Mouse (Mus musculus): ENCODE data around the gene Ryr2. TPM values are rescaled to one million over a fixed set of nuclear protein-coding genes. Genes with fewer than 3 reads are reported as not detected.
"Not testable (repeated sequence)": the region's sequence is repeated elsewhere in the genome, so short reads cannot be mapped to it uniquely, and the experiment has no call there.

Ryr2 gene
- polyA plus RNA-seq (2015; fragmentation: Nextera tagmentation; extraction: Ambion mirVana): 0.67 and 0.87 TPM in 2 replicates

GRCm38 (mm10) chr13:12106662-12107632 is at the start of gene Ryr2:
Gene Ryr2, minus strand, starts transcription at chr13:12106945.
- Histone ChIP-seq H3K9me3 (replicated peaks; ENCODE audit: control insufficient read depth, low read length) (no peaks in the 10 kb centered on the region), H3K4me1 (ENCODE audit: control insufficient read depth, insufficient read depth, low read length) (peaks cover 4% of the 10 kb centered on the region; the same call in 1 of the 2 replicates), H3K27me3 (ENCODE audit: control insufficient read depth, insufficient read depth, low read length) (peaks cover 29% of the 10 kb centered on the region), H3K9ac (ENCODE audit: low read length) (peak within 1 kb of the TSS; percentile 71), H3K4me3 (replicated peaks; ENCODE audit: low read length) (peak within 1 kb of the TSS; percentile 65), H3K4me2 (ENCODE audit: low read depth, low read length) (peak within 1 kb of the TSS; percentile 95), H3K27ac (ENCODE audit: low read length) (no peak within 1 kb of the TSS), H3K36me3 (ENCODE audit: control insufficient read depth, insufficient read depth, low read length) (no peaks in the 10 kb centered on the region)
- WGBS: 9% methylated on average over 58 of the region's 64 CpGs
- ATAC-seq (ENCODE audit: insufficient read depth, low FRiP score): peak; percentile 87

GRCm38 (mm10) chr13:12153922-12154321 is 47.2 kb upstream of the Ryr2 start:
- no peak for ATAC-seq (ENCODE audit: insufficient read depth, low FRiP score)
- 77% methylated on average over 11 of the region's 11 CpGs for WGBS

GRCm38 (mm10) chr13:12146918-12147507 is 40.3 kb upstream of the Ryr2 start:
- H3K27me3 ChIP-seq (ENCODE audit: control insufficient read depth, insufficient read depth, low read length): no peaks in the 10 kb centered on the region
- no peak overlapping the region for H3K9ac ChIP-seq (ENCODE audit: low read length)
- no peaks in the 10 kb centered on the region for H3K9me3 ChIP-seq (replicated peaks; ENCODE audit: control insufficient read depth, low read length)
- no peaks in the 10 kb centered on the region for H3K4me1 ChIP-seq (ENCODE audit: control insufficient read depth, insufficient read depth, low read length)
- H3K36me3 ChIP-seq (ENCODE audit: control insufficient read depth, insufficient read depth, low read length): no peaks in the 10 kb centered on the region
- H3K27ac ChIP-seq (ENCODE audit: low read length): no peak overlapping the region
- H3K4me3 ChIP-seq (replicated peaks; ENCODE audit: low read length): no peak overlapping the region
- ATAC-seq (ENCODE audit: insufficient read depth, low FRiP score): peak; percentile 40; the same call in 1 of the 2 replicates
- no peak overlapping the region for H3K4me2 ChIP-seq (ENCODE audit: low read depth, low read length)
- WGBS: 27% methylated on average over 6 of the region's 6 CpGs

More at GRCm38 (mm10) chr13:12153922-12154321, 47.2 kb upstream of the Ryr2 start:
- Histone ChIP-seq H3K27me3 (ENCODE audit: control insufficient read depth, insufficient read depth, low read length) (no peaks in the 10 kb centered on the region), H3K4me1 (ENCODE audit: control insufficient read depth, insufficient read depth, low read length) (no peaks in the 10 kb centered on the region), H3K36me3 (ENCODE audit: control insufficient read depth, insufficient read depth, low read length) (no peaks in the 10 kb centered on the region), H3K27ac (ENCODE audit: low read length) (no peak overlapping the region), H3K9ac (ENCODE audit: low read length) (no peak overlapping the region), H3K4me2 (ENCODE audit: low read depth, low read length) (no peak overlapping the region), H3K4me3 (replicated peaks; ENCODE audit: low read length) (no peak overlapping the region), H3K9me3 (replicated peaks; ENCODE audit: control insufficient read depth, low read length) (no peaks in the 10 kb centered on the region)

GRCm38 (mm10) chr13:12146402-12146801 is 39.7 kb upstream of the Ryr2 start:
- H3K4me3 ChIP-seq (replicated peaks; ENCODE audit: low read length): no peak overlapping the region
- H3K9me3 ChIP-seq (replicated peaks; ENCODE audit: control insufficient read depth, low read length): no peaks in the 10 kb centered on the region
- no peaks in the 10 kb centered on the region for H3K36me3 ChIP-seq (ENCODE audit: control insufficient read depth, insufficient read depth, low read length)
- no peak for ATAC-seq (ENCODE audit: insufficient read depth, low FRiP score)
- H3K27ac ChIP-seq (ENCODE audit: low read length): no peak overlapping the region
- H3K9ac ChIP-seq (ENCODE audit: low read length): no peak overlapping the region
- H3K27me3 ChIP-seq (ENCODE audit: control insufficient read depth, insufficient read depth, low read length): no peaks in the 10 kb centered on the region
- H3K4me2 ChIP-seq (ENCODE audit: low read depth, low read length): no peak overlapping the region
- 46% methylated on average over 2 of the region's 2 CpGs for WGBS
- no peaks in the 10 kb centered on the region for H3K4me1 ChIP-seq (ENCODE audit: control insufficient read depth, insufficient read depth, low read length)

GRCm38 (mm10) chr13:12143347-12143746 is 36.6 kb upstream of the Ryr2 start:
- 86% methylated on average over 5 of the region's 5 CpGs for WGBS
- Histone ChIP-seq H3K4me1 (ENCODE audit: control insufficient read depth, insufficient read depth, low read length) (no peaks in the 10 kb centered on the region), H3K27me3 (ENCODE audit: control insufficient read depth, insufficient read depth, low read length) (no peaks in the 10 kb centered on the region), H3K27ac (ENCODE audit: low read length) (no peak overlapping the region), H3K9me3 (replicated peaks; ENCODE audit: control insufficient read depth, low read length) (no peaks in the 10 kb centered on the region), H3K36me3 (ENCODE audit: control insufficient read depth, insufficient read depth, low read length) (no peaks in the 10 kb centered on the region), H3K9ac (ENCODE audit: low read length) (no peak overlapping the region), H3K4me3 (replicated peaks; ENCODE audit: low read length) (no peak overlapping the region), H3K4me2 (ENCODE audit: low read depth, low read length) (no peak overlapping the region)
- no peak for ATAC-seq (ENCODE audit: insufficient read depth, low FRiP score)

GRCm38 (mm10) chr13:12136461-12136860 is 29.7 kb upstream of the Ryr2 start:
- H3K27ac ChIP-seq (ENCODE audit: low read length); H3K36me3 ChIP-seq (ENCODE audit: control insufficient read depth, insufficient read depth, low read length); H3K4me3 ChIP-seq (replicated peaks; ENCODE audit: low read length); H3K4me2 ChIP-seq (ENCODE audit: low read depth, low read length); H3K27me3 ChIP-seq (ENCODE audit: control insufficient read depth, insufficient read depth, low read length); H3K4me1 ChIP-seq (ENCODE audit: control insufficient read depth, insufficient read depth, low read length); H3K9ac ChIP-seq (ENCODE audit: low read length); ATAC-seq (ENCODE audit: insufficient read depth, low FRiP score); H3K9me3 ChIP-seq (replicated peaks; ENCODE audit: control insufficient read depth, low read length): not testable (repeated sequence)
- WGBS: 77% methylated on average over 10 of the region's 10 CpGs

GRCm38 (mm10) chr13:12133549-12133948 is 26.8 kb upstream of the Ryr2 start:
- WGBS: 39% methylated on average over 7 of the region's 7 CpGs
- H3K4me1 ChIP-seq (ENCODE audit: control insufficient read depth, insufficient read depth, low read length): no peaks in the 10 kb centered on the region
- no peak overlapping the region for H3K9ac ChIP-seq (ENCODE audit: low read length)
- no peak overlapping the region for H3K4me2 ChIP-seq (ENCODE audit: low read depth, low read length)
- no peaks in the 10 kb centered on the region for H3K27me3 ChIP-seq (ENCODE audit: control insufficient read depth, insufficient read depth, low read length)
- H3K4me3 ChIP-seq (replicated peaks; ENCODE audit: low read length): no peak overlapping the region
- no peaks in the 10 kb centered on the region for H3K9me3 ChIP-seq (replicated peaks; ENCODE audit: control insufficient read depth, low read length)
- no peak for ATAC-seq (ENCODE audit: insufficient read depth, low FRiP score)
- no peak overlapping the region for H3K27ac ChIP-seq (ENCODE audit: low read length)
- no peaks in the 10 kb centered on the region for H3K36me3 ChIP-seq (ENCODE audit: control insufficient read depth, insufficient read depth, low read length)

- no peak overlapping the region for H3K27ac ChIP-seq (ENCODE audit: low read length)
- H3K27me3 ChIP-seq (ENCODE audit: control insufficient read depth, insufficient read depth, low read length): no peaks in the 10 kb centered on the region
- no peak overlapping the region for H3K4me2 ChIP-seq (ENCODE audit: low read depth, low read length)
- no peak overlapping the region for H3K4me3 ChIP-seq (replicated peaks; ENCODE audit: low read length)
- no peaks in the 10 kb centered on the region for H3K4me1 ChIP-seq (ENCODE audit: control insufficient read depth, insufficient read depth, low read length)
- peak; percentile 60; the same call in 1 of the 2 replicates for ATAC-seq (ENCODE audit: insufficient read depth, low FRiP score)
- H3K9ac ChIP-seq (ENCODE audit: low read length): no peak overlapping the region
- 56% methylated on average over 3 of the region's 3 CpGs for WGBS
- no peaks in the 10 kb centered on the region for H3K36me3 ChIP-seq (ENCODE audit: control insufficient read depth, insufficient read depth, low read length)
- no peaks in the 10 kb centered on the region for H3K9me3 ChIP-seq (replicated peaks; ENCODE audit: control insufficient read depth, low read length)
Observed at GRCm38 (mm10) chr13:12132160-12132710, 25.5 kb upstream of the Ryr2 start.

- H3K4me2 ChIP-seq (ENCODE audit: low read depth, low read length): no peak overlapping the region
- no peak overlapping the region for H3K9ac ChIP-seq (ENCODE audit: low read length)
- H3K27ac ChIP-seq (ENCODE audit: low read length): no peak overlapping the region
- H3K27me3 ChIP-seq (ENCODE audit: control insufficient read depth, insufficient read depth, low read length): no peaks in the 10 kb centered on the region
- no peaks in the 10 kb centered on the region for H3K9me3 ChIP-seq (replicated peaks; ENCODE audit: control insufficient read depth, low read length)
- no peaks in the 10 kb centered on the region for H3K36me3 ChIP-seq (ENCODE audit: control insufficient read depth, insufficient read depth, low read length)
- no peaks in the 10 kb centered on the region for H3K4me1 ChIP-seq (ENCODE audit: control insufficient read depth, insufficient read depth, low read length)
- ATAC-seq (ENCODE audit: insufficient read depth, low FRiP score): no peak
- WGBS: 80% methylated on average over 1 of the region's 1 CpGs
- no peak overlapping the region for H3K4me3 ChIP-seq (replicated peaks; ENCODE audit: low read length)
Observed at GRCm38 (mm10) chr13:12129121-12129520, 22.4 kb upstream of the Ryr2 start.
